Mouse (Mus musculus): ENCODE measurements at regions not wholly inside any gene's neighbourhood (a gene's known extent, or its start where the extent isn't known, plus 50 kb on each side); places are given as distances from the start of the nearest gene placed in this dataset.

GRCm38 (mm10) chr6:49655241-49655640 lies 167.3 kb upstream of the Npy start:
- Histone ChIP-seq H3K27ac (ENCODE audit: control insufficient read depth, low read depth, low read length) (no peak overlapping the region), H3K9me3 (replicated peaks; ENCODE audit: insufficient read depth, low read length) (no peaks in the 10 kb centered on the region), H3K79me2 (ENCODE audit: control insufficient read depth, insufficient read depth, low read length, poor library complexity) (no peaks in the 10 kb centered on the region), H3K9ac (ENCODE audit: control insufficient read depth, low read depth, low read length, poor library complexity, severe bottlenecking) (no peak overlapping the region), H3K36me3 (ENCODE audit: control insufficient read depth in 1 of 2, insufficient read depth in 2 of 2, low read length in 2 of 2) (no peaks in the 10 kb centered on the region), H3K27me3 (ENCODE audit: control insufficient read depth in 1 of 2, insufficient read depth in 2 of 2, low read length in 2 of 2) (no peaks in the 10 kb centered on the region), H3K4me1 (ENCODE audit: control insufficient read depth in 1 of 2, insufficient read depth in 2 of 2, low read length in 2 of 2) (no peaks in the 10 kb centered on the region), H3K4me3 (ENCODE audit: control insufficient read depth in 1 of 2, insufficient read depth in 1 of 2, low read depth in 2 of 2, low read length in 2 of 2) (no peak overlapping the region)
- DNase-seq (ENCODE audit: low read depth, low spot score), result no peak
- TF ChIP-seq JUND (IDR thresholded peaks at IDR 0.05; ENCODE audit: low read depth, low read length) (no peak), TCF12 (IDR thresholded peaks at IDR 0.05; ENCODE audit: low read depth, low read length) (no peak), MYC (IDR thresholded peaks at IDR 0.05; ENCODE audit: low read depth, low read length) (no peak), MAX (IDR thresholded peaks at IDR 0.05; ENCODE audit: low read length) (no peak), HCFC1 (IDR thresholded peaks at IDR 0.05; ENCODE audit: low read depth, low read length) (no peak), MEF2A (IDR thresholded peaks at IDR 0.05; ENCODE audit: extremely low read depth, insufficient replicate concordance, low read depth, low read length, poor library complexity, severe bottlenecking) (no peak), CTCF (IDR thresholded peaks at IDR 0.05 in 2 of 3, conservative IDR thresholded peaks at IDR 0.05 in 1 of 3; ENCODE audit: control insufficient read depth in 1 of 3, insufficient read depth in 1 of 3, low read depth in 2 of 3, low read length in 3 of 3, poor library complexity in 1 of 3, severe bottlenecking in 1 of 3) (no peak), RAD21 (IDR thresholded peaks at IDR 0.05; ENCODE audit: low read depth, low read length) (no peak)

GRCm38 (mm10) chr6:49656359-49657280 lies 165.9 kb upstream of the Npy start:
- TF ChIP-seq MXI1 (IDR thresholded peaks at IDR 0.05; ENCODE audit: low read depth, low read length) (no peak), ELF1 (IDR thresholded peaks at IDR 0.05; ENCODE audit: low read depth, low read length) (no peak), CTCF (IDR thresholded peaks at IDR 0.05 in 2 of 3, conservative IDR thresholded peaks at IDR 0.05 in 1 of 3; ENCODE audit: control insufficient read depth in 1 of 3, insufficient read depth in 1 of 3, low read depth in 2 of 3, low read length in 3 of 3, poor library complexity in 1 of 3, severe bottlenecking in 1 of 3) (no peak), USF2 (IDR thresholded peaks at IDR 0.05; ENCODE audit: borderline replicate concordance in 1 of 2, insufficient read depth in 1 of 2, low read depth in 1 of 2, low read length in 2 of 2) (no peak)
- no peak overlapping the region for H3K27ac ChIP-seq (ENCODE audit: control insufficient read depth, low read depth, low read length)
- no peak overlapping the region for H3K9ac ChIP-seq (ENCODE audit: control insufficient read depth, low read depth, low read length, poor library complexity, severe bottlenecking)
- H3K9me3 ChIP-seq (replicated peaks; ENCODE audit: insufficient read depth, low read length), result no peaks in the 10 kb centered on the region
- DNase-seq (ENCODE audit: low read depth, low spot score), result no peak
- no peaks in the 10 kb centered on the region for H3K79me2 ChIP-seq (ENCODE audit: control insufficient read depth, insufficient read depth, low read length, poor library complexity)
- no peak overlapping the region for H3K4me3 ChIP-seq (ENCODE audit: control insufficient read depth in 1 of 2, insufficient read depth in 1 of 2, low read depth in 2 of 2, low read length in 2 of 2)
- H3K27me3 ChIP-seq (ENCODE audit: control insufficient read depth in 1 of 2, insufficient read depth in 2 of 2, low read length in 2 of 2), result no peaks in the 10 kb centered on the region
- H3K4me1 ChIP-seq (ENCODE audit: control insufficient read depth in 1 of 2, insufficient read depth in 2 of 2, low read length in 2 of 2), result no peaks in the 10 kb centered on the region
- H3K36me3 ChIP-seq (ENCODE audit: control insufficient read depth in 1 of 2, insufficient read depth in 2 of 2, low read length in 2 of 2), result no peaks in the 10 kb centered on the region

- TF ChIP-seq GATA1 (IDR thresholded peaks at IDR 0.05; ENCODE audit: low read depth, low read length), result no peak
- no peak for TF ChIP-seq KAT2A (conservative IDR thresholded peaks at IDR 0.05; ENCODE audit: low read depth, low read length)
- TF ChIP-seq ZKSCAN1 (IDR thresholded peaks at IDR 0.05; ENCODE audit: low read depth, low read length), result no peak
- TF ChIP-seq CHD2 (IDR thresholded peaks at IDR 0.05; ENCODE audit: low read length), result no peak
- TF ChIP-seq MXI1 (IDR thresholded peaks at IDR 0.05; ENCODE audit: low read depth, low read length), result no peak
- TF ChIP-seq MAFK (IDR thresholded peaks at IDR 0.05; ENCODE audit: borderline replicate concordance, low read depth, low read length), result no peak
- TF ChIP-seq HCFC1 (IDR thresholded peaks at IDR 0.05; ENCODE audit: low read depth, low read length), result no peak
- no peak for TF ChIP-seq RCOR1 (IDR thresholded peaks at IDR 0.05; ENCODE audit: low read depth, low read length)
- no peak for DNase-seq (ENCODE audit: low read depth, low spot score)
- H3K27ac ChIP-seq (ENCODE audit: control insufficient read depth, low read depth, low read length), result no peak overlapping the region
- no peaks in the 10 kb centered on the region for H3K36me3 ChIP-seq (ENCODE audit: control insufficient read depth in 1 of 2, insufficient read depth in 2 of 2, low read length in 2 of 2)
- no peaks in the 10 kb centered on the region for H3K9me3 ChIP-seq (replicated peaks; ENCODE audit: insufficient read depth, low read length)
- no peak overlapping the region for H3K9ac ChIP-seq (ENCODE audit: control insufficient read depth, low read depth, low read length, poor library complexity, severe bottlenecking)
- H3K4me1 ChIP-seq (ENCODE audit: control insufficient read depth in 1 of 2, insufficient read depth in 2 of 2, low read length in 2 of 2), result no peaks in the 10 kb centered on the region
- no peaks in the 10 kb centered on the region for H3K27me3 ChIP-seq (ENCODE audit: control insufficient read depth in 1 of 2, insufficient read depth in 2 of 2, low read length in 2 of 2)
- H3K79me2 ChIP-seq (ENCODE audit: control insufficient read depth, insufficient read depth, low read length, poor library complexity), result no peaks in the 10 kb centered on the region
- H3K4me3 ChIP-seq (ENCODE audit: control insufficient read depth in 1 of 2, insufficient read depth in 1 of 2, low read depth in 2 of 2, low read length in 2 of 2), result no peak overlapping the region
Observed at GRCm38 (mm10) chr6:49657988-49658387, 164.5 kb upstream of the Npy start.

All from MEL (cell line).